Mouse (Mus musculus) thymus, adult 18-20 months (tissue): ENCODE results near the gene Rnf151.
"Not testable (repeated sequence)": the region's sequence is repeated elsewhere in the genome, so short reads cannot be mapped to it uniquely, and the experiment has no call there.

Source experiments
- DNase-seq, 2 experiments: peaks; one replicate each; pipeline ENCODE4 v3.0.0; 2022; ENCODE audit warnings: mixed read lengths in 2 of 2

Gene Rnf151

GRCm38 (mm10) chr17:24667011-24667410 lies 50.9 kb downstream of the Rnf151 start:
- not testable (repeated sequence) for DNase-seq
